Mouse (Mus musculus) liver, postnatal 0 days (tissue): ENCODE measurements around the gene Mink1.

Experiments used
- CTCF ChIP-seq: sonication (generic); IDR thresholded peaks from 2 replicates; pipeline ENCODE4 v1.5.1; 2016; ENCODE audit warnings: antibody characterized with exemption, low read depth
- EP300 ChIP-seq: IDR thresholded peaks from 2 replicates; pipeline ENCODE4 v1.6.1; 2016; ENCODE audit warnings: antibody characterized with exemption, low read depth, mild to moderate bottlenecking

- TF ChIP-seq CTCF: no peak
- no peak for TF ChIP-seq EP300
These were observed 93.8 kb downstream of the Mink1 start for GRCm38 (mm10) chr11:70656456-70656927.
